Mouse (Mus musculus) brain, embryonic 14.5 days (tissue): ENCODE results near the gene Stk36.

ENCODE experiments used
- CTCF ChIP-seq: fragments of 200-500 bp; IDR thresholded peaks from 2 replicates; pipeline ENCODE4 v1.5.1; 2012; ENCODE audit warnings: inconsistent platforms, mild to moderate bottlenecking, moderate library complexity, borderline replicate concordance; ENCODE audit not compliant: insufficient read depth, insufficient read length; ENCODE audit errors: extremely low read depth
- POLR2A ChIP-seq: fragments of 200-500 bp; IDR thresholded peaks from 2 replicates; pipeline ENCODE4 v1.6.1; 2012; ENCODE audit warnings: mild to moderate bottlenecking, inconsistent platforms, borderline replicate concordance; ENCODE audit not compliant: poor library complexity, insufficient read depth, insufficient read length, severe bottlenecking; ENCODE audit errors: extremely low read depth

GRCm38 (mm10) chr1:74676863-74677262, 75.6 kb downstream of the Stk36 start:
- no peak for TF ChIP-seq CTCF
- TF ChIP-seq POLR2A, result no peak
